Mouse (Mus musculus) brown adipose tissue, adult 24 weeks (tissue): Measurements from ENCODE around the gene Fam47c. TPM values are rescaled to one million over a fixed set of nuclear protein-coding genes. Genes with fewer than 3 reads are reported as not detected.

ENCODE experiments used
- H3K27ac ChIP-seq: fragments of 200-500 bp; replicated peaks from 2 replicates; pipeline ENCODE4 v1.5.1; 2012; ENCODE audit warnings: low read depth, mild to moderate bottlenecking, low read length
- H3K4me1 ChIP-seq: fragments of 200-500 bp; 2 replicates; pipeline ENCODE4 v1.6.1; 2012; ENCODE audit warnings: low read length, mixed read lengths; ENCODE audit not compliant: control insufficient read depth, insufficient read depth, insufficient read length
- H3K4me3 ChIP-seq: fragments of 200-500 bp; 2 replicates; pipeline ENCODE4 v1.5.1; 2012; ENCODE audit warnings: low read depth, mild to moderate bottlenecking, low read length, moderate library complexity; ENCODE audit not compliant: insufficient read depth
- polyA plus RNA-seq: library from polyadenylated mRNA; stranded (reverse); fragments of >200 nt; gene quantifications from 2 replicates; pipeline ENCODE4 v1.2.4, GENCODE M21; 2012; ENCODE audit not compliant: missing spikeins, insufficient read depth, insufficient read length

Fam47c gene
- not detected in 2 replicates for polyA plus RNA-seq

DNA sequence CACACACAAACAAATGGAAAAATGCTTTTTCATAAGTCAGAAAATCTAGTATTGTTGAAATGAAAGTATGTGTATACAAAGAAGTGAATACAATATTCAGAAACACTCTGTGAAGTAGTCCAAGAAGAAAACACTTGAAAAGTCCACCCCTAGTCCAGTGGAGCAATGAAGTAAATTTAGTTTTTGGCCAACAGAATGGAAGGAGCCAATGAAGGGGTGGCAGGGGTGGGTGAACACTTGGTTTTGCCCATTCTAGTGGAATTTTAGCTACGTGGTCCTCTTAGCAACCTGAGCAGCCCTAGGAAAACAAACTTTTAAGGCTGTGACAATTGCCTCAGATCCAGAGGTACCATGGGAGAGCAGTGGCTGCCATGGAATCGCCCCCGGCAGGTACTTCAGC, at the start of gene Fam47c:
Gene Fam47c, plus strand, starts transcription at position 301 of the 400 bp plus-strand sequence.
- Histone ChIP-seq H3K27ac (no peak within 1 kb of the TSS), H3K4me1 (no peaks in the 10 kb centered on the region), H3K4me3 (no peak within 1 kb of the TSS)

DNA sequence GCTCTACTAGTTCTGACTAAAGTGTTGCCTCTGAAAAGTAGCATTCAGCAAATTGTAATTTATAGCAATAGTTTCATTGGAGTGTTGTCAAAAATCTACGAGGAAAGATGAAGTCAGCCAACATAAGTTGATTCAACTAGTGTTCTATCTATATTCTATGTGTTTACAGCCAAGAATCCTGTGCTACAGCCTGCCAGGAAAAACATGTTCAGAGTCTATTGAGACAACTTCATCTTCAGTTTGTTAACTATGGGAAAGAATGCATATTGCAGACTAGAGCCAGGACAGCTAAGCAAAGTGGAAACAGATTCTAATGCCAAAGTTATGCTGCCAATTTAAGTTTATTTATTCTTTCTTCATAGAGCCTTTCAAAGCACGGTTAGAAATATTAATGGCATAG, 31.8 kb downstream of the Fam47c start:
- no peak overlapping the region for H3K4me3 ChIP-seq
- no peaks in the 10 kb centered on the region for H3K4me1 ChIP-seq
- H3K27ac ChIP-seq, result no peak overlapping the region

DNA sequence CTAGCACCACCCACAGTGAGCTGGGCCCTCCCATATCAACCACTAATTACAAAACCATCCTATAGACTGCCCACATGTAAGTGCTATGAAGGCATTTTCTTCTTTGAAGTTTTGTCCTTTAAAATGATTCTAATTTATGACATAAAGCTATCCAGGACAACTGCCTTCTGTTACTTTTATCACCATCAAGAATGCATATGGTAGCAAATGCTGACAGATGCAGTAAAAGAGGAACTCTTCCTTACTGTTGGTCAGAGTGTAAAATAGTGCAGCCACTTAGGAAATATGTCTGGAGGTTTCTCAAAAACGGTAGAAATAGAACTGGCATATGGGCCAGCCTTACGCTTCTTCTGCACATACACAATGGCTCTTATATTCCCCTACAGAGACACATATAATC, 39.5 kb downstream of the Fam47c start:
- no peak overlapping the region for H3K4me3 ChIP-seq
- H3K4me1 ChIP-seq, result no peaks in the 10 kb centered on the region
- H3K27ac ChIP-seq, result no peak overlapping the region

Other genes with a start within 250 kb of the Fam47c start
- gene Prrg1, start 153.9 kb upstream of the Fam47c start, polyA plus RNA-seq, result 3.8 and 4.5 TPM in 2 replicates